Mouse (Mus musculus) macrophage (primary cell): ENCODE data around the gene Olfr881. TPM values are rescaled to one million over a fixed set of nuclear protein-coding genes. Genes with fewer than 3 reads are reported as not detected.

Source experiments
- H3K27ac ChIP-seq: fragments of 350-480 bp; formaldehyde crosslinking; 2 replicates; pipeline ENCODE4 v1.9.0; 2021
- H3K36me3 ChIP-seq: fragments of 350-480 bp; formaldehyde crosslinking; 2 replicates; pipeline ENCODE4 v1.9.0; 2021; ENCODE audit errors: inconsistent target
- H3K4me3 ChIP-seq: fragments of 350-480 bp; formaldehyde crosslinking; 2 replicates; pipeline ENCODE4 v1.9.0; 2021; ENCODE audit errors: inconsistent target
- H3K79me2 ChIP-seq: fragments of 350-480 bp; formaldehyde crosslinking; 2 replicates; pipeline ENCODE4 v1.9.0; 2021; ENCODE audit errors: inconsistent target
- WGBS: methylation state at CpG from one replicate; pipeline ENCODE4 v1.1.7; 2026; ENCODE audit warnings: inconsistent platforms; ENCODE audit not compliant: missing documents; 5-methylcytosine and 5-hydroxymethylcytosine counted together
- polyA plus RNA-seq: library from polyadenylated mRNA; stranded (reverse); fragments of 250-400 nt; gene quantifications from 3 replicates; pipeline ENCODE4 v1.2.4, GENCODE M21; 2018; ENCODE audit warnings: inconsistent platforms
- total RNA-seq, 78 experiments: library from RNA; depleted of rRNA; stranded (reverse); fragments of 250-400 nt; gene quantifications; 1 replicate in 9 of 78; 2 replicates in 24 of 78; 3 replicates in 43 of 78; 4 replicates in 2 of 78; pipeline ENCODE4 v1.2.4; 2018; ENCODE audit warnings: inconsistent platforms in 56 of 78

The Olfr881 gene
- total RNA-seq (2018; cell fraction: chromatin; rRNA removed) = not detected
- not detected for total RNA-seq (2018; cell fraction: cytosol; rRNA removed)
- not detected for total RNA-seq (2018; cell fraction: nucleus; rRNA removed)
- not detected in 3 replicates for polyA plus RNA-seq

DNA sequence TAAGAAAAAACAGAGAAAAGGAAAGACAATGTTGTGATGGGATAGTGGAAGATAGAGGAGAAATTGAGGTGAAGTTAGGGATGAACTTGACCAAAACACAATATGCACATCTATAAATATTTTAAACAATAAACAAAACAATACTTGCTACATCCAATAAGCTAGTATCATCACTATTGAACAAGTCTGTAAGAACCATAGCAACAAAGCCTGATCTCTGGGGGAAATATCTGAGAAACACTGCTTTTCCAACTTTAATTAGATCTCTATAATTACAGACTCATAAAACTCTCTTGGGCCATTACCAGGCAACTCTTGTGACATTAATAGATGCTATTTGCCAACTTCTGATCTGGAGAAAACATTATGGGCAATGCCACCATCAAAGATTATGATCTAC, at the start of gene Olfr881:
TSS of gene Olfr881 (plus strand) at position 301 of the 400 bp plus-strand sequence.
- no peak within 1 kb of the TSS for H3K4me3 ChIP-seq

DNA sequence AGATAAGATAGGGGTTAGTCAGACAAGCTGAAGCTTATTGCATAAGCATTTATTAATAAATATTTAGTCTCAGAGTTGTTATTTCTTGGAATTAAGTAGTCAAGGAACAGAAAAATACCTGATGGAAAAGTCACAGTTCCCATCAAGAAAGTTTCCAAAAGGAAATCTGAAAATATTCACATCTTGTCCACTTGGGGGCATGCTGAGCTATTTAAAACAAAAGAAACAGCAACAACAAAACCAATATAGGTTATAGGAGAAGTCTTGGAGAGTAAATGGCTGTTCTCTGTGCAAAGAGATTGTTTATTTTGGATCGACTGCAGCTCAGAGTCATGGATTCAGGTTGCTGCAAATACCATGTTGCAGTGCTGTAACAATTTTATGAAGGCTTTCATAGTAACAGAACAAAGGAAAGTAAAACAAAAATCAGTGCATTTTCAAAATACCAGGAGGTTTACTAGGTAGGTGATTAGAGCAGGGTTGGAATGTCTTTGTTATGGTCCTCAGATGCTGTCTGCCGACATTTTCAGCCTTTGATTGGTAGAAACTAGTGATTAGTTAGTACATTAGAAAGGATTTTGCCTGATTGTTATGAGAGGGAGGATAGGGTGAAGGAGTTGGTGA, 7.1 kb downstream of the Olfr881 start:
- 55% methylated on average over 2 of the region's 2 CpGs for WGBS
- H3K27ac ChIP-seq = no peak overlapping the region
- H3K36me3 ChIP-seq = no peaks in the 10 kb centered on the region
- no peaks in the 10 kb centered on the region for H3K79me2 ChIP-seq
- H3K4me3 ChIP-seq = no peak overlapping the region

More for the DNA sequence above, at the start of gene Olfr881:
- no peaks in the 10 kb centered on the region for H3K79me2 ChIP-seq
- no peaks in the 10 kb centered on the region for H3K36me3 ChIP-seq
- H3K27ac ChIP-seq = no peak within 1 kb of the TSS

DNA sequence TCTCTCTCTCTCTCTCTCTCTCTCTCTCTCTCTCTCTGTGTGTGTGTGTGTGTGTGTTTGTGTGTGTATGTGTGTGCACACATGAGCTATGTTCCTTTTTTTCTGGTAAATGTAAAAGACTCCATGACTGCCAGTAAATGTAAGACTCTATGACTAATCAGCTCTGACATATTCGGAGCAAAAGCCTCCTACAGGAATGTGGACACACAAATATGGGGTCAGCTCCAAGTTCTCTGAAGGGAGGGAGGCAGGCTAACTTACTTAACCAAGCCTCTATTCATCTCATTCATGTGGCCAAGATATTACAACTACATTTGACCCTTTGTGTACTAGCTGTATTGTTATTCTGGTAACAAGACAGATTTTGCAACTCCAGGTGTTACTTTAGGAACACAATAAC, 8.4 kb downstream of the Olfr881 start:
- Histone ChIP-seq H3K79me2 (no peaks in the 10 kb centered on the region), H3K36me3 (no peaks in the 10 kb centered on the region)
- WGBS = 63% methylated on average over 1 of the region's 1 CpGs

DNA sequence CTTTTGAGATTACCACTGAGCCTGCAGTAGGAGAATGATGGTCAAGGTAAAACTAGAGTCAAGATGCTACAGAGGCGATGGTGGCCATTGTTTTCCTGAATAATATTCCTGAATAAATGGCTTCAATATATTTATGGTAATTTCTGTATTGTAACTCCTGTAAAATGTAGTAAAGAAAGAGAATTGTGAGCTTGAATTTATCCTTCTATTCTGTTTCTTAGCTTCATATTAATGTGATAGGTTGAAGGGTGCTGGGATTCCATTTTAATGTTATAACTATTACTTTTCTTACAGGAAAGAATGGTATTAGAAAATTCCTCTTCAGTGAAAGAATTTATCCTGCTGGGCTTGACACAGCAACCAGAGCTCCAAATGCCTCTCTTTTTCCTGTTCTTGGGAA, 33.9 kb downstream of the Olfr881 start, which contains the start of gene Olfr883:
TSS of gene Olfr883 (plus strand) at position 301 of the 400 bp plus-strand sequence.
- Histone ChIP-seq H3K27ac (no peak within 1 kb of the TSS), H3K36me3 (no peaks in the 10 kb centered on the region)
- 91% methylated on average over 1 of the region's 1 CpGs for WGBS

More for the DNA sequence above, 8.4 kb downstream of the Olfr881 start:
- Histone ChIP-seq H3K4me3 (no peak overlapping the region), H3K27ac (no peak overlapping the region)

More for the DNA sequence above, 33.9 kb downstream of the Olfr881 start, which contains the start of gene Olfr883:
- H3K79me2 ChIP-seq = no peaks in the 10 kb centered on the region
- no peak within 1 kb of the TSS for H3K4me3 ChIP-seq

Other genes with a start within 250 kb of the Olfr881 start
- not detected in 3 replicates for gene Olfr874, start 246.7 kb upstream of the Olfr881 start, polyA plus RNA-seq
- not detected in 3 replicates for gene Olfr875, start 220.0 kb upstream of the Olfr881 start, polyA plus RNA-seq
- gene Olfr876, start 188.8 kb upstream of the Olfr881 start, polyA plus RNA-seq = not detected in 3 replicates
- not detected in 3 replicates for gene Olfr877, start 137.6 kb upstream of the Olfr881 start, polyA plus RNA-seq
- gene Olfr145, start 95.1 kb upstream of the Olfr881 start, polyA plus RNA-seq = not detected in 3 replicates
- gene Olfr878, start 74.0 kb upstream of the Olfr881 start, polyA plus RNA-seq = not detected in 3 replicates
- gene Olfr883, start 34.0 kb downstream of the Olfr881 start, polyA plus RNA-seq = not detected in 3 replicates
- gene Olfr884, start 54.7 kb downstream of the Olfr881 start, polyA plus RNA-seq = not detected in 3 replicates
- not detected in 3 replicates for gene Olfr885, start 69.5 kb downstream of the Olfr881 start, polyA plus RNA-seq
- gene Olfr887, start 92.2 kb downstream of the Olfr881 start, polyA plus RNA-seq = not detected in 3 replicates
- not detected in 3 replicates for gene Olfr888, start 116.3 kb downstream of the Olfr881 start, polyA plus RNA-seq
- not detected in 3 replicates for gene Olfr889, start 123.4 kb downstream of the Olfr881 start, polyA plus RNA-seq
- not detected in 3 replicates for gene Olfr890, start 150.7 kb downstream of the Olfr881 start, polyA plus RNA-seq
- gene Olfr891, start 189.0 kb downstream of the Olfr881 start, polyA plus RNA-seq = not detected in 3 replicates
- gene Olfr893, start 216.5 kb downstream of the Olfr881 start, polyA plus RNA-seq = not detected in 3 replicates
- not detected in 3 replicates for gene Olfr894, start 226.2 kb downstream of the Olfr881 start, polyA plus RNA-seq